Mouse (Mus musculus): ENCODE measurements around the gene Aco2.

Gene Aco2

GRCm38 (mm10) chr15:81920546-81921217, 48.6 kb downstream of the Aco2 start:
- no peak for DNase-seq (ENCODE audit: low spot score in 2 of 2)

- no peak for DNase-seq (ENCODE audit: low spot score in 2 of 2)
Measured at GRCm38 (mm10) chr15:81921255-81921654, 49.1 kb downstream of the Aco2 start.

GRCm38 (mm10) chr15:81924933-81925332, 52.8 kb downstream of the Aco2 start:
- DNase-seq (ENCODE audit: low spot score in 2 of 2), result no peak

GRCm38 (mm10) chr15:81925760-81926445, 53.8 kb downstream of the Aco2 start, which contains the start of gene Polr3h:
Polr3h (minus strand) TSS chr15:81926240.
- DNase-seq (ENCODE audit: low spot score in 2 of 2), result peak; percentile 93 to 95

DNA sequence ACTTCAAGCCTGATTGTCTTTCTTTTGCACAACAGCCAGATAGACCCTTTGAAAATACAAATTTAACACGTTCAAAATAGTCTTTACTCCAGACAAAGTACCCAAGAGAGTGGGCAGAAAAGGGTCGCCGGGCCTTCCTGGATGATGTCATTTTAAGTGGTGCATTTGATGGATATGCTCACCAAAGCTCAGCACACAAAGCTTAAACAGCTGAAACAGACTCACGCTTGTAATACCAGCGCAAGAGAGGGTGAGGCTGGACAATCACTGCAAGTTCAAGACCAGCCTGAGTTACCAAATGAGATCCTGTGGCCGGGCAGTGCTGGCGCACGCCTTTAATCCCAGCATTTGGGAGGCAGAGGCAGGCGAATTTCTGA, 54.3 kb downstream of the Aco2 start:
- no peak for DNase-seq (ENCODE audit: low spot score in 2 of 2)

- no peak for DNase-seq (ENCODE audit: low spot score in 2 of 2)
Measured at GRCm38 (mm10) chr15:81927741-81928140, 55.6 kb downstream of the Aco2 start.

- no peak for DNase-seq (ENCODE audit: low spot score in 2 of 2)
Measured at GRCm38 (mm10) chr15:81928277-81928676, 56.2 kb downstream of the Aco2 start.

GRCm38 (mm10) chr15:81932951-81933470, 60.9 kb downstream of the Aco2 start:
- peak in 1 of 2 experiments; percentile 42 for DNase-seq (ENCODE audit: low spot score in 2 of 2)

GRCm38 (mm10) chr15:81933986-81934385, 61.9 kb downstream of the Aco2 start:
- DNase-seq (ENCODE audit: low spot score in 2 of 2), result no peak

- no peak for DNase-seq (ENCODE audit: low spot score in 2 of 2)
Measured at GRCm38 (mm10) chr15:81935869-81936637, 63.9 kb downstream of the Aco2 start.

GRCm38 (mm10) chr15:81936679-81937078, 64.6 kb downstream of the Aco2 start, which contains the start of gene Csdc2:
Csdc2 (plus strand) TSS chr15:81936759.
- DNase-seq (ENCODE audit: low spot score in 2 of 2), result peak; percentile 62 to 69

DNA sequence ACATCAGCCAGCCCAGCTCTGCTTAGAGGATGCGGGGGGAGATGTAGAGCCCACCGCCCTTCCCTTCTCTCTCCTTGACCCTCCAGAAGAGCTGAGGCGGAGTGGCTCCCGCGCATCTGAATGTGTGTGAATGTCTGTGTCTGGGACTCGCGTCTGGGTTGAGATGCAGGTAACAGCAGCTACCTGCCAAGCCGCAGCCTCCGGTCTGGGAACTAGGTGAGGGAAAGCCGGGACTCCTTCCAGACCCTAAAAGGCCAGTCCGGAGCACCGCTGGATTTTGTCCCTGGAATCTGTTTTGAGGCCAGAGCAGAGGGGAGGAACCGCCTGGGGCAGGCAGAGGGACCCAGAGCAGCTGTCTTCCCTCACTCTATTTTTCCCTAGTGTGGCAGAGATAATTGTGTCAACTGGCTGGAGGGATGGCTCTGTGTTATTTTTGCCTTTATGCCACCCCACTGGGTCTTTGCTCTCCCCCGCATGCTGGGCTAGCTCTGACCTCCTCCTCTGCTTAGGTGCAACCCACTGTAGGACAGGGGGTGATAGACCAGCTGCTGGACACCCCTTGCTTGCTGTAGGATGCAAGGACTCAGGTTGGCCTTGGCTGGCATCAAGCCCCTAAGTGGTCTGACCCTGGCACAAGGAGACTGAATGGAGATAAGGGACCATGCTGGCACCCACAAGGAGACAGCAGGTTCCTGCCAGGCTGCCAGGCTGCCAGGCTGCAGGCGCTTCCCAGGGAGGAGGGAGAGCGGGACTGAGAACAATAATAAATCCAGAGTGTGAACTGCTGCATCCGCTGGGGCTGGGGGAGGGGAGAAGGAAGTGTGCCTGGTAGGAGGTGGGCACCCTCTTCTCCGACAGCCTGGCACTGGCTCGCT, 65.2 kb downstream of the Aco2 start:
- DNase-seq (ENCODE audit: low spot score in 2 of 2), result peak in 1 of 2 experiments; percentile 44

DNA sequence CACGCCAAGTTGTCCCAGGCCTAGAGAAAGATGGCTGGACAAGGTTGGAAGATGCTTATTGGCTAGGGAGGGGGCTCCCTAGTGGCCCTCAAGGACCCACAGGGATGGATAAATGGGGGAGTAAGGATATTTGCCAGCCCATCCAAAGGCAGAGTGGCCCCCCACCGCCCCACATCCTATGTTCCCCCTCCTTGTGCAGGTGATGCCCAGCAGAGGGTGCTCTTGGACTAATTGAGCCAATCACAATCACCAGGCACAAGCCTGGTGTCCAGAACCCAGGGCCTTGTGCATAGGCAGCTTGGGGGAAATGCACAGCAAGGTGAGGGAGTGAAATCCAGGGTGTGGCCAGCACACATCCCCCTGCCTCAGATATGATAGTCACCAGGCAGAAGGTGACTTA, 66.1 kb downstream of the Aco2 start:
- DNase-seq (ENCODE audit: low spot score in 2 of 2), result no peak

DNA sequence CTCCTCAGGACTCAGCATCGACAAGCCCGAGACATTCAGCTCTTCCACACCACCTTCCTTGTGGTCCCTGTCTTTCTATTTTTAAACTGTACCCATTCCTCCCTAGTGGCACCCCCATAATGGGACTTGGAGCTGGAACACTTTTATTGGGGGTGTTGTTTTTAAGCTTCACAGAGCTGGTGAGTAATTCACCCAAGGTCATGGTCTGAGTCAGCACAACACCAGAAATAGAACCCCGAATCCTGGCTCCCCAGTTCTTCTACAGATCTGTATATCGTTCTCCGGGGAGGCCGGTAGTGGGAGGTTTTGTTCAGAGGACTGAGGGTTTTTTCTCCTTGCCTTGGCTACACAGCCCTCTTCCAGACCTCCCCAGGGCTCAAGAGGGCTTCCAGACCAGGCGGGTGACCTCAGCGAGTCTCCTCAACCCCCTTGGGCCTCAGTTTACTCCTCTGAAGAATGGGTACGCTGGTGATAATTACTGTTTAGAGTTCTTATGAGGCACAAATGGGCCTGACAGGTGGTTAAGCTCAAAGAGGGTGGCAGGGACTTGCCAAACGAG, 67.1 kb downstream of the Aco2 start:
- DNase-seq (ENCODE audit: low spot score in 2 of 2), result no peak

DNA sequence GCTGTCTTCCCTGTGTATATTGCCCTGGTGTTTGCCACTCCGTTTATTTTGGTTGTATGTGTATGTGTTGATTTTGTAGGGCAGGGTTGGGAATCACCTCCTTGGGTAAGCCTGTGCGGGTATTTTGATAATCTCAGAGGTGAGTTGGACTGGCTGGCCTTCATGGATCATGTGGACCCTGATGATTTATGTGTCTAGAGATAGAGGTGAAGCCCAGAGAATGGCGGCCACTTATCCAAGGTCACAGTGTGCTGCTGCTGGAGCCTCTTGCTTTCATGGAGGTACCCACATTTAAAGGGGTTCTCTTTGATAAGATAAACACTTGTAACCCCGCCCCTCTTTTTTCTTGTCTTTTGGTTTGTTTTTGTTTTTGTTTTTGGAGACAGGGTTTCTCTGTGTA, 67.7 kb downstream of the Aco2 start:
- no peak for DNase-seq (ENCODE audit: low spot score in 2 of 2)

DNA sequence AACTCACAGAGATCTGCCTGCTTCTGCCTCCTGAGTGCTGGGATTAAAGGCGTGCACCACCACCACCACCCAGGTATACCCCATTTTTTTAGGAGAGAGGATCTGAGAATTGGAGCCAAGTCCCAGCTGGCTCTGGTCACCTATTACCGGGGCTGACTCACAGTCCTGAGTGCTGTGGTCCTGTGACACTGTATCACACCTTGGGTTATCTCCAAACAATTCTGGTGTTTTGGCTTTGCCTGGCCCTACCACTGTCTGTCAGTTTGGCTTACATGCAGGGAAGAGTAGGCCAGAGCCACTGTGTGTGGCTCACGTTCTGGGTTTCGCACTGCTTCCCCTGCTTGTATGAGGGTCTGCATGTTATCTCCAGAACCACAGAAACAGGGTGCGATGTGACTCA, 68.1 kb downstream of the Aco2 start:
- DNase-seq (ENCODE audit: low spot score in 2 of 2), result no peak

GRCm38 (mm10) chr15:81941010-81941409, 68.9 kb downstream of the Aco2 start:
- no peak for DNase-seq (ENCODE audit: low spot score in 2 of 2)

DNA sequence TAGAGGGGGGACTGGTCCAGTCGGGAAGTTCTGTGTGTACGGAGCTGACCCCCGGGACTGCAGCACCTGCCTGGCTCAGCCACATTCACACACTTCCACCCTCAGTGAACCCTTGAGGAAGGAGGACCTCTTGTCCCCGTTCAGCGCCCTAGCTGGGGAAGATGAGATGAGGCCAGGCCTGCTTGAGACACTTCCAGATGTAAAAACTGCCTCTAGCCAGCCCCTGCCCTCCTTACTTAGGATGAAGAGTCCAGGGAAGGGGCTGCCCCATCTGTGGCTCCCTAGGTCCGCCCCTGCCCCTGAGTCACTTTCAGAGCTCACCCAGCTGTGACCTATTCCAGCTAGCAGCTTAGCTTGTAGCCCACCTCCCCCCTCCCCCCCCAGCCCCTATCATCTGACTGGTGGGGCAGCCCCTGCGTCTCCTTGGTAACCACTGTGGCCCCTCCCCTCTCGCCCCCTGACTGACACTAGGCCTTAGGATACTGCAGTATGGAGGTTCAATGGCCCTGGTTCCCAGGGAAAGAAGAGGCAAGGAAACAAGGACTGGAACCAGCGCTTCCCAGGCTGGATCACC, 71.2 kb downstream of the Aco2 start:
- DNase-seq (ENCODE audit: low spot score in 2 of 2), result no peak

DNA sequence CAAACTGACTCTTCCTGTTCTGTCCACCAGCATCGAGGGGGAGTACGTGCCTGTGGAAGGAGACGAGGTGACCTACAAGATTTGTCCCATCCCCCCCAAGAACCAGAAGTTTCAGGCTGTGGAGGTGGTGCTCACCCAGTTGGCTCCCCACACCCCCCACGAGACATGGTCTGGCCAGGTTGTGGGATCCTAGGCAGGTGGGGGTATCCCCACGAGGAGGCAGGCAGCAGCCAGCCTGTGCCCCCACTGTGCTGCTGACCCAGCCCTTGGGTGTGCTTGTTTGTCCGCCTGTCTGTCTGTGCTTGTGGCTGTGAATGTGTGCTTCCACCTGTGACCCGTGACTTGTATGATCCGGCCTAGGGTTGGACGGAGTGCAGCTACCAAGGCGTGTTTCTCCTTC, 77.0 kb downstream of the Aco2 start:
- DNase-seq (ENCODE audit: low spot score in 2 of 2), result no peak

DNA sequence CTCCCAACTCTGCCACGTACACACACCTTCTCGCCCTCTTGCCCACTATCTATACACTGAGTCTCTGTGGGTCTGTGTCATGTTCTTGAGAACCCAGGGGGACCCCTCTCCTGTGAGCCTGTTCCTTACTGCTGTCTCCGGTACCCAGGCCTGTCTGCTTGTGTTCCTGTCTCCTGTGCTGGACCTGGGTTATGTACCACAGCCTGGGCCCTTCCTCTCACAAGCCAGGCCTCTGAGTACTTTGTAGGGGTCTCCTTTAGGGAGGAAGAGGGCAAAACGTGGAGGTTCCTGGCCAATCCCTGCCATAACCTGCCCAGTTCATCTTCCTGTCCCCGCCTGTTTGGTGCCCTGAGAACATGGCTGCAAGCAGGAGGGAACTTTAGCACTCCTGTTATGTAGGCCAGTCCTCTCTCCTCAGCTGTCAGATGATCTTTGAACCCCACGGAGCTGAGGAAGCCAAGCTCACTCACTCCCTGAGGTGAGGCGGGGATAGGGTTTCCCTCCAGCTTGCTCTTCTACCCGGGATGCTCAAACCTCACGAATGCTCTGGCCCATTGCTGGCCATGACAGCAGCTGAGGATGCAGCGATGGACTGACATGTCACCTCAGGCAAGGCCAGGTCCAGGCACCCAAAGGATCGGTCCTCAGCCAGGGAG, 77.5 kb downstream of the Aco2 start:
- no peak for DNase-seq (ENCODE audit: low spot score in 2 of 2)

Measured in urinary bladder, postnatal 4 days (tissue).